Mouse (Mus musculus) CD4-positive, CD25-positive, alpha-beta regulatory T cell, adult 2 months (primary cell): ENCODE measurements around the gene Rnf216.
A peak's percentile ranks its signal among the peaks of the same experiment; 100 is the strongest.

Experiments used
- DNase-seq: peaks from one replicate; pipeline ENCODE4 v3.0.0-alpha.2; 2012; ENCODE audit warnings: low read depth, low spot score

The Rnf216 gene

GRCm38 (mm10) chr5:143053132-143053972, 59.4 kb downstream of the Rnf216 start:
- DNase-seq, result no peak

- no peak for DNase-seq
Measured at GRCm38 (mm10) chr5:143052677-143053076, 60.1 kb downstream of the Rnf216 start.

- no peak for DNase-seq
Measured at GRCm38 (mm10) chr5:143051851-143052250, 60.9 kb downstream of the Rnf216 start.

- no peak for DNase-seq
Measured at GRCm38 (mm10) chr5:143050273-143050672, 62.5 kb downstream of the Rnf216 start.

- no peak for DNase-seq
Measured at GRCm38 (mm10) chr5:143049746-143050145, 63.0 kb downstream of the Rnf216 start.

- DNase-seq, result no peak
Measured at GRCm38 (mm10) chr5:143049013-143049385, 63.8 kb downstream of the Rnf216 start.

GRCm38 (mm10) chr5:143048232-143049012, 64.4 kb downstream of the Rnf216 start:
- no peak for DNase-seq

GRCm38 (mm10) chr5:143047586-143047985, 65.2 kb downstream of the Rnf216 start:
- no peak for DNase-seq

GRCm38 (mm10) chr5:143043902-143044301, 68.9 kb downstream of the Rnf216 start:
- no peak for DNase-seq

GRCm38 (mm10) chr5:143043285-143043684, 69.5 kb downstream of the Rnf216 start:
- DNase-seq, result peak; percentile 54

GRCm38 (mm10) chr5:143038794-143039193, 74.0 kb downstream of the Rnf216 start:
- no peak for DNase-seq

GRCm38 (mm10) chr5:143037201-143037600, 75.6 kb downstream of the Rnf216 start:
- peak; percentile 67 for DNase-seq

GRCm38 (mm10) chr5:143036052-143036451, 76.7 kb downstream of the Rnf216 start:
- DNase-seq, result no peak

GRCm38 (mm10) chr5:143035271-143035670, 77.5 kb downstream of the Rnf216 start:
- DNase-seq, result no peak

- DNase-seq, result no peak
Measured at GRCm38 (mm10) chr5:143034108-143034507, 78.7 kb downstream of the Rnf216 start.

GRCm38 (mm10) chr5:143033277-143033676, 79.5 kb downstream of the Rnf216 start:
- no peak for DNase-seq

- DNase-seq, result no peak
Measured at GRCm38 (mm10) chr5:143032639-143033146, 80.1 kb downstream of the Rnf216 start.

- DNase-seq, result no peak
Measured at GRCm38 (mm10) chr5:143031681-143032080, 81.1 kb downstream of the Rnf216 start.

- no peak for DNase-seq
Measured at GRCm38 (mm10) chr5:143031193-143031592, 81.6 kb downstream of the Rnf216 start.

GRCm38 (mm10) chr5:143023887-143024286, 88.9 kb downstream of the Rnf216 start:
- DNase-seq, result no peak

GRCm38 (mm10) chr5:143022956-143023355, 89.8 kb downstream of the Rnf216 start:
- DNase-seq, result no peak

- no peak for DNase-seq
Measured at GRCm38 (mm10) chr5:143017401-143017800, 95.4 kb downstream of the Rnf216 start.

- no peak for DNase-seq
Measured at GRCm38 (mm10) chr5:143009383-143009782, 103.4 kb downstream of the Rnf216 start.
